Mouse (Mus musculus): ENCODE data around the gene Ubl7. TPM values are rescaled to one million over a fixed set of nuclear protein-coding genes. Genes with fewer than 3 reads are reported as not detected.

Gene Ubl7
- total RNA-seq, 2 experiments from 2014 or later = 70.8 to 80.1 TPM

DNA sequence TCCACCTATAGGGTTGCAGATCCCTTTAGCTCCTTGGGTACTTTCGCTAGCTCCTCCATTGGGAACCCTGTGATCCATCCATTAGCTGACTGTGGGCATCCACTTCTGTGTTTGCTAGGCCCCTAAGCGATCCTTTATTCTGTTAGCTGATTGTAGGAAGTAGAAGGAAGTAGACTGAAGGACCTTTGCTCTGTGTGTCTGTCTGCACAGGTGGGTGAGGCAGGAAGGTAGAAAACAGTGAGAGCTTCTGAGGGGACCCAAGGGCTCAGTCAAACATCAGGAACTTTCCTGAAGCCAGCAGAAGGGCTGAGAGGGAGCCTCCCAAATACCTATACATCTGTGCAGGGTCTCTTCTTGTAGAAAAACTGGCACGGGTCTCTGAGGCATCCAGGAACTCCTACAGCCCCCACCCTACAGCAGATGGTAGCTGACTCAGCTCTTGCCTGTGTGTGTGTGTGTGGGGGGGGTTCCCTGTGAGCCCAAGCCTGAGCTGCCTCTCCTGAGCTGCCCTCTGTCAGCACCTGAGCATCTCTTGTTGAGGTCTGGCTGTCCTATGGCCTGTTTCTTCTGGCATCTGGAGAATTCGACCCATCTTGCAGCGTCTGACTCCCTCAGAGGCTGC, 64.5 kb downstream of the Ubl7 start:
- intact Hi-C loops (cut with DNase I) = no loop called here

DNA sequence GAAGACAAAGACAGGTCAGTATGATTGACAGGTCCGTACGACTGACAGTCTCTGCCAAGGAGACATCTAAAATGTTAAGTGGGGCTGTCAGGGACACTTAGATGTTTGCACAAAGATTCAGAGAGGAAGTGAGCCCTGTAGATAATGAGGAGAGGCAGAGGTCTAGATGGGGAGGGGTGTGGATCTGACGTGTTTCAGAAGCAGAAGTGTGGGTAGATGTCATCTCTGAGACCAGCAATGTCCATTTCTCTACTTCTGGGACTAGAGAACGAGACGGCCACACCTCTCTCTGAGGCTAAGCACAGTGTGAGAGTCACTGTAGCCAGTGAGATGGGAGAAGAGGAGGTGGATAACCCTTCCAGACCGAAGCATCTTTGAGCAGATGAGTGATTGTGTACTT, 67.2 kb downstream of the Ubl7 start:
- DNase-seq (ENCODE audit: low spot score) = no peak
- intact Hi-C loops (cut with DNase I) = no loop called here

More for the DNA sequence above, 64.5 kb downstream of the Ubl7 start:
- DNase-seq (ENCODE audit: low spot score) = no peak

GRCm38 (mm10) chr9:57978858-57979257, 68.1 kb downstream of the Ubl7 start:
- no peak for DNase-seq (ENCODE audit: low spot score)
- intact Hi-C loops (cut with DNase I) = no loop called here

Other genes with a start within 250 kb of the Ubl7 start
- gene Cyp1a2, start 227.3 kb upstream of the Ubl7 start, total RNA-seq (2021) = not detected
- gene Cyp1a1, start 223.1 kb upstream of the Ubl7 start, total RNA-seq (2021) = under 1 TPM in 1 of 2 experiments, not detected in 1; 0.08 TPM
- 1 to 10 TPM; 4.9 to 7.0 TPM for gene Edc3, start 202.4 kb upstream of the Ubl7 start, total RNA-seq (2021)
- gene Clk3, start 145.1 kb upstream of the Ubl7 start, total RNA-seq (2021) = 10 to 100 TPM; 27.6 to 29.2 TPM
- 1 to 10 TPM; 2.9 to 5.7 TPM for gene Arid3b, start 74.2 kb upstream of the Ubl7 start, total RNA-seq (2021)
- 10 to 100 TPM; 18.8 to 28.5 TPM for gene Sema7a, start 29.1 kb downstream of the Ubl7 start, total RNA-seq (2021)
- gene Cyp11a1, start 95.4 kb downstream of the Ubl7 start, total RNA-seq (2021) = not detected
- 1 to 10 TPM in 1 of 2 experiments, under 1 TPM in 1; 0.23 to 1.0 TPM for gene Stra6, start 152.8 kb downstream of the Ubl7 start, total RNA-seq (2021)
- gene Ccdc33, start 207.8 kb downstream of the Ubl7 start, total RNA-seq (2021) = not detected